Comparison of ENCODE assay signal across 10 mouse cellular contexts in the genomic region with DNA sequence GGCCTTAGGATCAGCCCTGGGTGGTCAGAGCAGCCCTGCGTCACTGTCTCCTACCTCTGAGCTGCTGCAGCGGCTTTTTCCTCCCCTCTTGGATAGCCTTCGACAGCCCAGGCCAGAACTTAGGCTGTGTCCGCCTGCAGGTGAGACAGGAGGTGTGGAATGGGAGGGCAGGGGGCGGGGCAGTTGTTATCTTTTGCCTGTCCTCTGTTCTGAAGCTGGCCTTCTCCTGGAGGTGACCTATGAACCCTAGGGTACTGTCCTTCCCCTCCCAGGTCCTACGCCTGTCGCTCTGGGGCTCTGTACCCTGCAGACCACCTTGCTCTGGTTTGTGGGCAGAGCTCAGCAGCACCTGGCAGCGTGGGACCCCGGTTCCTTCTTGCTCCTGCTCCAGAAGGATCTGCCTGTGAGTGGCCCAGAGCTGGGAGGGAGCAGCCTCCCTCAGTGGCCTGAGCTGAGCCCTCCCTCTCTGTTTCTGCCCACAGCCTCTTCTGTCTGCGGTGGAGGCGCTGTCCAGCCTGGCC. TPM values are rescaled to one million over a fixed set of nuclear protein-coding genes. Genes with fewer than 3 reads are reported as not detected.
A peak's percentile ranks its signal among the peaks of the same experiment; 100 is the strongest.
DNase-seq lines count a peak whose midpoint lies in the region; ATAC-seq and TF ChIP-seq lines count a peak whose summit lies in the region.
"Had no signal": no experiment of that assay in that cellular context is flagged by ENCODE, and none has a peak within 500 bp of the region (broad histone marks: within the 10 kb centered on the region; RNA-seq: fewer than 3 reads in every experiment).

No protein-coding gene starts in this region.

- H3K36me3 ChIP-seq in kidney, embryonic 16.5 days (ENCODE audit: insufficient read depth, low read length), result no peaks in the 10 kb centered on the region
- H3K36me3 ChIP-seq in forebrain, embryonic 12.5 days (replicated peaks), result no peaks in the 10 kb centered on the region
- H3K36me3 ChIP-seq in limb, embryonic 12.5 days, result peaks cover 9% of the 10 kb centered on the region; the same call in 1 of the 2 replicates
- H3K36me3 ChIP-seq in neural tube, embryonic 15.5 days, result peaks cover 22% of the 10 kb centered on the region

- TF ChIP-seq POLR2A in cerebellum, adult 2 months (IDR thresholded peaks at IDR 0.05; ENCODE audit: borderline replicate concordance, insufficient read depth, low read length), result no peak

- no peak overlapping the region for H3K27ac ChIP-seq in kidney, embryonic 16.5 days (ENCODE audit: low read length)
- no peak overlapping the region for H3K27ac ChIP-seq in forebrain, embryonic 12.5 days
- H3K27ac ChIP-seq in limb, embryonic 12.5 days, result no peak overlapping the region
- H3K27ac ChIP-seq in neural tube, embryonic 15.5 days (replicated peaks), result no peak overlapping the region
- H3K27ac ChIP-seq in cerebellum, adult 2 months (ENCODE audit: insufficient read depth, low read length), result no peak overlapping the region

- WGBS in kidney, embryonic 16.5 days, result 53% methylated on average over 11 of the region's 11 CpGs
- WGBS in forebrain, embryonic 12.5 days, result 40% methylated on average over 11 of the region's 11 CpGs
- 39% methylated on average over 11 of the region's 11 CpGs for WGBS in limb, embryonic 12.5 days
- 53% methylated on average over 11 of the region's 11 CpGs for WGBS in neural tube, embryonic 15.5 days
- WGBS in cerebellum, adult 2 months, result 54% methylated on average over 11 of the region's 11 CpGs

- peaks cover 31% of the 10 kb centered on the region for H3K4me1 ChIP-seq in kidney, embryonic 16.5 days (ENCODE audit: insufficient read depth, low read length)
- H3K4me1 ChIP-seq in forebrain, embryonic 12.5 days, result peaks cover 28% of the 10 kb centered on the region
- H3K4me1 ChIP-seq in limb, embryonic 12.5 days (replicated peaks), result peaks cover 33% of the 10 kb centered on the region
- peaks cover 31% of the 10 kb centered on the region for H3K4me1 ChIP-seq in neural tube, embryonic 15.5 days
- peaks cover 20% of the 10 kb centered on the region for H3K4me1 ChIP-seq in cerebellum, adult 2 months (ENCODE audit: control insufficient read depth, insufficient read depth, low read length)

- no peak for TF ChIP-seq CTCF in cerebellum, adult 2 months (IDR thresholded peaks at IDR 0.05; ENCODE audit: borderline replicate concordance, insufficient read depth, low read depth, low read length)

- no peaks in the 10 kb centered on the region for H3K9me3 ChIP-seq in kidney, embryonic 16.5 days (ENCODE audit: low read length)
- no peaks in the 10 kb centered on the region for H3K9me3 ChIP-seq in forebrain, embryonic 12.5 days
- no peaks in the 10 kb centered on the region for H3K9me3 ChIP-seq in limb, embryonic 12.5 days
- H3K9me3 ChIP-seq in neural tube, embryonic 15.5 days (replicated peaks), result no peaks in the 10 kb centered on the region

- H3K4me3 ChIP-seq in kidney, embryonic 16.5 days (ENCODE audit: low read length), result no peak overlapping the region; the same call in 1 of the 2 replicates
- H3K4me3 ChIP-seq in forebrain, embryonic 12.5 days (replicated peaks), result no peak overlapping the region; the same call in 1 of the 2 replicates
- H3K4me3 ChIP-seq in limb, embryonic 12.5 days (replicated peaks), result peak overlapping the region; percentile 78
- peak overlapping the region; percentile 69 for H3K4me3 ChIP-seq in neural tube, embryonic 15.5 days (replicated peaks)
- H3K4me3 ChIP-seq in cerebellum, adult 2 months (replicated peaks; ENCODE audit: insufficient read depth, low read depth, low read length), result no peak overlapping the region

- no peaks in the 10 kb centered on the region for H3K27me3 ChIP-seq in kidney, embryonic 16.5 days (ENCODE audit: insufficient read depth, low read length)
- H3K27me3 ChIP-seq in forebrain, embryonic 12.5 days, result peaks cover 24% of the 10 kb centered on the region
- peaks cover 3% of the 10 kb centered on the region; the same call in 1 of the 2 replicates for H3K27me3 ChIP-seq in limb, embryonic 12.5 days
- no peaks in the 10 kb centered on the region for H3K27me3 ChIP-seq in neural tube, embryonic 15.5 days (replicated peaks)
- H3K27me3 ChIP-seq in cerebellum, adult 2 months (ENCODE audit: control insufficient read depth, insufficient read depth, low read length), result no peaks in the 10 kb centered on the region
- H3K27me3 ChIP-seq: Patski had no signal

- no peak overlapping the region for H3K9ac ChIP-seq in kidney, embryonic 16.5 days (replicated peaks; ENCODE audit: low read length)
- peak overlapping the region; percentile 69 for H3K9ac ChIP-seq in forebrain, embryonic 12.5 days
- peak overlapping the region; percentile 79; the same call in 1 of the 2 replicates for H3K9ac ChIP-seq in limb, embryonic 12.5 days (replicated peaks)
- peak overlapping the region; percentile 77 for H3K9ac ChIP-seq in neural tube, embryonic 15.5 days (replicated peaks)

- DNase-seq in kidney, adult 18-20 months, result no peak
- no peak for DNase-seq in adrenal gland, adult 2 months
- DNase-seq in cerebellum, adult 2 months, result no peak
- DNase-seq in cerebellum, postnatal 4 days (ENCODE audit: low spot score in 2 of 2), result no peak
- DNase-seq: cerebellum, postnatal 14 days had no signal

- peak overlapping the region; percentile 99; the same call in 1 of the 2 replicates for H3K4me2 ChIP-seq in kidney, embryonic 16.5 days (replicated peaks; ENCODE audit: low read depth, low read length)
- H3K4me2 ChIP-seq in forebrain, embryonic 12.5 days, result peak overlapping the region; percentile 94
- H3K4me2 ChIP-seq in limb, embryonic 12.5 days, result peak overlapping the region; percentile 99
- peak overlapping the region; percentile 90 for H3K4me2 ChIP-seq in neural tube, embryonic 15.5 days

- ATAC-seq in kidney, embryonic 16.5 days (ENCODE audit: low FRiP score, low TSS enrichment), result no peak
- no peak for ATAC-seq in forebrain, embryonic 12.5 days (ENCODE audit: low FRiP score)
- peak; percentile 26; the same call in 1 of the 2 replicates for ATAC-seq in limb, embryonic 12.5 days (ENCODE audit: insufficient number of reproducible peaks, insufficient read depth, low FRiP score, low TSS enrichment, low read depth)
- ATAC-seq in neural tube, embryonic 15.5 days (ENCODE audit: low FRiP score), result no peak
- ATAC-seq: Patski had no signal

RNA-seq across cellular contexts. Expression of a gene that starts 1.8 kb away (rescaled TPM):
- polyA plus RNA-seq in kidney, embryonic 16.5 days (2015; fragmentation: Nextera tagmentation; extraction: Ambion mirVana), result 2.8 and 3.3 TPM in 2 replicates
- 3.4 and 3.7 TPM in 2 replicates for polyA plus RNA-seq in forebrain, embryonic 12.5 days (2016; fragmentation: Nextera tagmentation; extraction: Ambion mirVana)
- polyA plus RNA-seq in limb, embryonic 12.5 days (2016; fragmentation: Nextera tagmentation; extraction: Ambion mirVana), result 3.9 and 4.2 TPM in 2 replicates
- polyA plus RNA-seq in neural tube, embryonic 15.5 days (2015; fragmentation: Nextera tagmentation; extraction: Ambion mirVana), result 4.8 and 7.6 TPM in 2 replicates
- 1 to 10 TPM; 3.9 to 6.6 TPM for total RNA-seq in adrenal gland, adult 2 months (2021)
- 7.5 and 8.8 TPM in 2 replicates for polyA plus RNA-seq in adrenal gland, adult 2 months (2012; rRNA removed)
- polyA plus RNA-seq in cerebellum, adult 2 months (2012; rRNA removed), result 9.9 TPM in 2 replicates

RNA-seq across cellular contexts. Expression of a gene that starts 1.8 kb away (rescaled TPM):
- 3.5 and 3.9 TPM in 2 replicates for polyA plus RNA-seq in kidney, embryonic 16.5 days (2015; fragmentation: Nextera tagmentation; extraction: Ambion mirVana)
- 2.6 and 3.4 TPM in 2 replicates for polyA plus RNA-seq in forebrain, embryonic 12.5 days (2016; fragmentation: Nextera tagmentation; extraction: Ambion mirVana)
- 3.6 and 3.8 TPM in 2 replicates for polyA plus RNA-seq in limb, embryonic 12.5 days (2016; fragmentation: Nextera tagmentation; extraction: Ambion mirVana)
- 7.0 and 7.7 TPM in 2 replicates for polyA plus RNA-seq in neural tube, embryonic 15.5 days (2015; fragmentation: Nextera tagmentation; extraction: Ambion mirVana)
- 1 to 10 TPM; 2.9 to 5.9 TPM for total RNA-seq in adrenal gland, adult 2 months (2021)
- polyA plus RNA-seq in adrenal gland, adult 2 months (2012; rRNA removed), result 34.9 and 38.6 TPM in 2 replicates
- 9.1 and 12.4 TPM in 2 replicates for polyA plus RNA-seq in cerebellum, adult 2 months (2012; rRNA removed)

RNA-seq across cellular contexts. Expression of a gene that starts 5.7 kb away (rescaled TPM):
- polyA plus RNA-seq in kidney, embryonic 16.5 days (2015; fragmentation: Nextera tagmentation; extraction: Ambion mirVana), result 131 and 143 TPM in 2 replicates
- 117 TPM in 2 replicates for polyA plus RNA-seq in forebrain, embryonic 12.5 days (2016; fragmentation: Nextera tagmentation; extraction: Ambion mirVana)
- polyA plus RNA-seq in limb, embryonic 12.5 days (2016; fragmentation: Nextera tagmentation; extraction: Ambion mirVana), result 134 and 140 TPM in 2 replicates
- 121 and 123 TPM in 2 replicates for polyA plus RNA-seq in neural tube, embryonic 15.5 days (2015; fragmentation: Nextera tagmentation; extraction: Ambion mirVana)
- total RNA-seq in adrenal gland, adult 2 months (2021), result 100 to 1,000 TPM in 1 of 2 experiments, 10 to 100 TPM in 1; 95.3 to 112 TPM
- polyA plus RNA-seq in adrenal gland, adult 2 months (2012; rRNA removed), result 81.0 and 85.8 TPM in 2 replicates
- 109 and 114 TPM in 2 replicates for polyA plus RNA-seq in cerebellum, adult 2 months (2012; rRNA removed)

RNA-seq across cellular contexts. Expression of a gene that starts 12.1 kb away (rescaled TPM):
- polyA plus RNA-seq in kidney, embryonic 16.5 days (2015; fragmentation: Nextera tagmentation; extraction: Ambion mirVana), result 10.6 and 34.9 TPM in 2 replicates
- 37.4 and 38.6 TPM in 2 replicates for polyA plus RNA-seq in forebrain, embryonic 12.5 days (2016; fragmentation: Nextera tagmentation; extraction: Ambion mirVana)
- 55.3 and 58.2 TPM in 2 replicates for polyA plus RNA-seq in limb, embryonic 12.5 days (2016; fragmentation: Nextera tagmentation; extraction: Ambion mirVana)
- polyA plus RNA-seq in neural tube, embryonic 15.5 days (2015; fragmentation: Nextera tagmentation; extraction: Ambion mirVana), result 26.1 and 31.3 TPM in 2 replicates
- total RNA-seq in adrenal gland, adult 2 months (2021), result 10 to 100 TPM; 48.1 to 52.6 TPM
- polyA plus RNA-seq in adrenal gland, adult 2 months (2012; rRNA removed), result 93.2 and 131 TPM in 2 replicates
- polyA plus RNA-seq in cerebellum, adult 2 months (2012; rRNA removed), result 31.7 and 33.5 TPM in 2 replicates

RNA-seq across cellular contexts. Expression of a gene that starts 17.0 kb away (rescaled TPM):
- 8.6 TPM in 2 replicates for polyA plus RNA-seq in kidney, embryonic 16.5 days (2015; fragmentation: Nextera tagmentation; extraction: Ambion mirVana)
- 0.27 TPM in 1 of 2 replicates, not detected in the other for polyA plus RNA-seq in forebrain, embryonic 12.5 days (2016; fragmentation: Nextera tagmentation; extraction: Ambion mirVana)
- 0.63 and 6.7 TPM in 2 replicates for polyA plus RNA-seq in limb, embryonic 12.5 days (2016; fragmentation: Nextera tagmentation; extraction: Ambion mirVana)
- polyA plus RNA-seq in neural tube, embryonic 15.5 days (2015; fragmentation: Nextera tagmentation; extraction: Ambion mirVana), result 0.24 and 0.32 TPM in 2 replicates
- 10 to 100 TPM in 1 of 2 experiments, 1 to 10 TPM in 1; 7.6 to 19.7 TPM for total RNA-seq in adrenal gland, adult 2 months (2021)
- 30.1 and 48.9 TPM in 2 replicates for polyA plus RNA-seq in adrenal gland, adult 2 months (2012; rRNA removed)
- polyA plus RNA-seq in cerebellum, adult 2 months (2012; rRNA removed), result 0.28 TPM in 1 of 2 replicates, not detected in the other

Comparison
In these comparisons a context has a peak if more than half of its experiments do, and no peak if none do; other contexts are left out.
1. H3K4me3 ChIP-seq: peak in limb, embryonic 12.5 days (single experiment) and neural tube, embryonic 15.5 days (single experiment); none in kidney, embryonic 16.5 days (single experiment), forebrain, embryonic 12.5 days (single experiment) and cerebellum, adult 2 months (single experiment).
2. Peak in every context shown above with its lines, with median percentiles within 50 percentile points of each other: H3K4me2 ChIP-seq.